Mouse (Mus musculus): ENCODE measurements around the gene Olfr1325.
"Not testable (repeated sequence)": the region's sequence is repeated elsewhere in the genome, so short reads cannot be mapped to it uniquely, and the experiment has no call there.

Gene Olfr1325

DNA sequence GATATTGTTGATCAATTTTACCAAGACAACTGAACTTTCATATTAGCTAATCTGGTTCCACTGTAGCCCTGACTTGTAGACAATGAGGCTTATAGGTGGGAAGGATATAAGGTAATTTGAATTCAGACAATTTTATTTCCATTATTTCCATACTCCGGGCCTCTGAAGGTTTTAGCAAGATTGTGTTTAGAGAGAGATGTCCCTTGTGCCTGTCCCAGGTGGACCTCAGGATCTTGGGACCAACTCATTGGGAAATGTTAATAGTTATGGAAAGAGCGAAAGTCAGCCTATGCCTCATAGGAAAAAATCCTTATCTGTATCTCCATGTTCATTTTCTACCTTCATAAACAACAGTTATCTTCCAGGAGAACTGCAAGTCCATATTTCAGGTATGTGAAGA, at the start of gene Olfr1325:
Gene Olfr1325, plus strand, starts transcription at position 301 of the 400 bp plus-strand sequence.
- DNase-seq (ENCODE audit: low spot score in 2 of 2) = no peak

DNA sequence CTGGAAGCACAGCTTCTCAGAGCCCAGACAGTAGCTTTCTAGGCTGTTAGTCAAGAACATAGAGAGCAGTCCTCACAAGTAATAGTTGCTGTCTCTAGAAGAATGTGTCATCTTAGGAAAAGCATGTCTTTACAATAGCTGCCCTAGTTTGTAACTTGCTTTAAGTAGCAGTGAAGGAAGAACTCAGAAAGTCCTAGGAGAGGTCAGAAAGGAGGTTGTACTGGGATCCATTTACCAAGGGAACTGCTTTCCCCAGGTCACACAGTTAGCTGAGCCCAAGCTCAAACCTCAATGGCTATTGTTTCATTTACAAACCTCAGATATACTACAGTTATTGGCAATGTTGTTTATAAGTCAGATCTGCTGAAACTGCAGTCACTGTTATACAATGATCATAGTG, 17.7 kb upstream of the Olfr1325 start, which contains the start of gene Olfr1326-ps1:
Gene Olfr1326-ps1, minus strand, starts transcription at position 101 of the 400 bp plus-strand sequence.
- no peak for DNase-seq (ENCODE audit: low spot score in 2 of 2)

DNA sequence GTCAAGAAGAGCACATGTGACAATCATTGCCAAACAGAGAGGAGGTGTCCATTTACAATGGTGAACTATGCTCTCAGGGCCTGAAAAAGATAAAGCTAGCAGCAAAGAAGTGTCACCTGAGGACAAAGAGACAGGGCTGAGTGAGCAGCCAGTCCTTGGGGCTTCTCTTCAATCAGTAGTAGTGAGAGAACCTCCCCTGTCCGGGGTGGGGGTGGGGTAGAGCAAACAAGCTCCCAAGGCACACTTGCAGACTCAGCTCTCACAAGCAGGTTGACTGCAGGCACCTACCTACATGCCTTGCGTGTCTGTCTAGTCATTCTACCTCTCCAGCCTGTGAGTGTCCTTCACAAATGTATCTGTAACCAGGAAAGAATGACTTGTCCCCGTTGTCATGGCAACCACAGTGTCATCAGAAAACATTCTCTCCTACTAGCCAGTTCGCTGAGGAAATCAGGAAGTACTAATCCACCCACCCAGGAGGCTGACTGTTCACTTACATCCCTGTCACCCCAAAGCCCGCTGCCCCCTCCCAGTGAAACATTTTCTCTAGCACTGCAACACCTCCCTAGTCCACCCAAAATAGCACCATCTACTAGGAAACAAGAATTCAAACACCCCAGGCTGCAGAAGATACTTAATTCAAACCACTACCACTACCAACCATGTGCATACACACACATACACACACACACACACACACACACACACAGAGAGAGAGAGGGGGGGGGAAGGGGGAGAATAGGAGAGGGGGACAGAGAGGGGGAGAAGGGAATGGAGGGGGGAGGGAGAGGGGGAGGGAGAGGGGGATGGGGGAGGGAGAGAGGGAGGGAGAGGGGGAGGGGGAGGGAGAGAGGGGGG, 53.2 kb downstream of the Olfr1325 start, which contains the start of gene Gm5640:
Gene Gm5640, minus strand, starts transcription at position 170 of the 858 bp plus-strand sequence.
- not testable (repeated sequence) for DNase-seq (ENCODE audit: low spot score in 2 of 2)

DNA sequence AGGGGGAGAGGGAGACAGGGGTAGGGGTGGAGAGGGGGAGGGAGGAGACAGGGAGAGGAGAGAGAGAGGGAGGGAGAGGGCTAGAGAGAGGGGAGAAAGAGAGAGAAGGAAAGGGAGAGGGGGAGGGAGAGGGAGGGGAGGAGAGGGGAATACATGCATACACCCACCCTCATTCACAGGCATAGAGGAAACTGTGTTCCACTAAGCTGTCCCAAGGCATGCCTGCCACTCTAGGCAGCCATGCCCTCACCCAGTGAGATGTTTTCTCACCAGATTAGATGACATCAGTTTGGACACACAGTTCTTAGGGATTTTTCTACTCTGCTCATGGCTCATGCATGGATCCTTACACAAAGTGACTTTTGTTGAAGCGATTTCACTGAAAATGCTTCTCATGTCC, 53.9 kb downstream of the Olfr1325 start:
- DNase-seq (ENCODE audit: low spot score in 2 of 2) = not testable (repeated sequence)

Measured in spleen, postnatal 36 days (tissue).